Mouse (Mus musculus): ENCODE measurements around the gene H2-M10.6. TPM values are rescaled to one million over a fixed set of nuclear protein-coding genes. Genes with fewer than 3 reads are reported as not detected.

The H2-M10.6 gene
- total RNA-seq, 4 experiments from 2014 or later: not detected

DNA sequence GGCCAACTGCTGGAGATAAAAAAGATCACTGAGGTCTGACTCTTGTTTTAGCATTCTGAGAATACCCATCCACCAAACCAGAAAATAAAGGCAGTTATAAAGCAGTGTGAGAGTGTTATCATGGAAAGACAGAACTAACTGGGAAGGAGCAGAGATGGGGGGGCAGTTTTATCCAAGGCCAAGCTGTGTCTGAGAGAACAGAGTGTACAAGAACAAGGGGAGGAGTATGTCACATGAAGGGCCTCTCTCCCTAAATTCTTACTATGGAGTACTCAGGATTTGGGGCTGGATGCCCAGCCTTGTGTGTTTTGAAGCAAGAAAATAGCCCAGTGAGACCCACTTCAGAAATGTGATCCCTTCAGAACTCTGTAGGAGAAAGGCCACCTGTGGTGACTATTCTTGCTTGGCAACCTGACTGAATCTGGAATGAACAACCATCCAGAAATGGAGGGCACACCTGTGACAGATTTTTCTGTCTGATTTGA, 29.0 kb downstream of the H2-M10.6 start:
- peak; percentile 24 for DNase-seq (ENCODE audit: low spot score)

DNA sequence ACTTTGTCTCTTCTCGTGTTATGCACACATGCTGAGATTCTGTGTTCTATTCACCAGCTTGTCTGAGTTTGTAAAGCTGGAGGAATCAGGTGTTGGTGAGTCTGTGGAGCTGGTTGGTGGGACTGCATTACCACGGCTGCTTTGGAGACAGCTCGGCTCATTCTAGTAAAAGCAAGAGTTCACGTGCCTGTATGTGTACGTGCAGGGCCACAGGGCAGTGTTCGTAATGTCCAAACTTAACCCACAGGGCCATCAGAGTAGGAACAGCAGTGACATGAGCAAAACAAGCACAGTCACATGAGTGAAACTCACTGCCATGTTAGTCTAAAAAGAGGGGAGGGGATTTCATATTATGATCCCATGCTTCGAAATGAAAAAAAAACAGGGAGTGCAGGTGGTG, 31.7 kb downstream of the H2-M10.6 start:
- no peak for DNase-seq (ENCODE audit: low spot score)

DNA sequence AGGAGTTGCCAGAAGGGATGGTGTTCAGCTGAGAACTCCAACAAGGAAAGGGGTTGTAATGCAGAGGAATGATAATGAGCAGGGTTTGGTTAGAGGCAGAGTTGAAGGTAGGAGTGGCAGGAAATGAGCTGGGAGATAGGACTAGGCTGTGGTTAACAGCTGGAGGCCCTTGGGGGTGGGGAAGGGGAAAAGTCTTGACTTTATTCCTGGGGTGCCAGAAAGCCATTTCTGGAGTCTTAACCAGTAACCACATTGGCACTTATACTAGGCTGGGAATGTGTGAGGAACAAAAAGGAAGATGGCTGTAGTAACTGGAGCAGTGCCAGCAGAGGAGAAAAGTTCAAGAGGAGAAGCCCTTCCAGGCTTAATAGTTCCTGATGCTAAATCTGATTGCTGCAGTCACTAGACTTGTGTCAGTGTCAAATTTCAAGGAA, 32.3 kb downstream of the H2-M10.6 start:
- no peak for DNase-seq (ENCODE audit: low spot score)

DNA sequence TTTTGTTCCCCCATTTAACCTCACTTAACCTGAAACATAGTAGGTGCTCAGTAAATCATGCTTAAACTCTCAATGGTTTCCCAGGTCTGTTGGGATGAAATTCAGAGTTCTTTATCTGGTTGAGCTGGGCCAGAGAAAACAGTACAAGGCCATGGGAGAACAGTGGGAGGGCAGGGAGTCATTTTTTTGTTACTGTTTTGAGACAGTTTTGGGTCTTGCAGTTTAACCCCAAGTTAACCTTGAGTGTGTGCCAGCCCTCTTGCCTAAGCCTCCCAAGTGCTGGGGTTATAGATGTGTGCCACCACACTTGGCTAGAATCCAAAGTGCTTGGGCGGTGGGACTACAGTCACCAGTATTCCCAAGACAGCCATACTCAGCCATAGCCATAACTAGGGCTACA, 32.8 kb downstream of the H2-M10.6 start:
- no peak for DNase-seq (ENCODE audit: low spot score)

DNA sequence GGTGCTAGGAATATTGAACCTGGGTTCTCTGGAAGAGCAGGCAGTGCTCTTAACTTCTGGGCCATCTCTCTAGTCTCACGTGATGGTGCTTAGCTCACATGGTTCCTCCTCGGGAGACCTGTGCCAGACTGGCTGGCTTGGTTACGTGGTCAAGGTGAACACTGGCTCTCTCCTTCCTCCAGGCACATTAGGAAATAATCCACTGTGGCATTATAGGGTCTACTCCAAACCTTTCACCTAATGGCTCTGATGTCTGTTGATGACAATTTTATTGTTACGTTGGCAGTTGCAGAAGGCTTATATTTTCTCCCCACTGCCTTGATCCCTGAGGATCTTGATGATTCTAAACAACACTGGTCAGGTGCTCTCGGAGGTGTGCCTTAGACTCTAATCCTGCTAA, 36.9 kb downstream of the H2-M10.6 start:
- DNase-seq (ENCODE audit: low spot score): no peak

DNA sequence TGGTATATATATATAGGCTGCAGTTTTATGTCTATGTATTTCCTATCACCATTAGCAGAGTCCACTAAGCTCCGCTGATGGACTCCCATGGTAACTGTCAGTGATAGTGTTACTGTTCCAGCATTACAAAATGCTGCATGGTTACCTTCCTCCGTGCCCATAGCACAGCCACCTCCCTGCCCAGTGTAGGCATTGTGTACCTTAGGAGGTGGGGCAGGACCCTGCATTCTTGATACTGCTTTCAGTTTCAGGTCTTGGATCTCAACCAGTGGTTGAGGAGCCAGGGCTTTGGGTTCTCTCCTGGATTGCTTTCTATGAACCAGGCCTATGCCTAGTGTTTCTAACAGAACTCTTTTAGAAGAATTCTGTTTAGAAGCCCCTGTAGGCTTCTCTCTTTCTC, 38.0 kb downstream of the H2-M10.6 start:
- DNase-seq (ENCODE audit: low spot score): no peak

DNA sequence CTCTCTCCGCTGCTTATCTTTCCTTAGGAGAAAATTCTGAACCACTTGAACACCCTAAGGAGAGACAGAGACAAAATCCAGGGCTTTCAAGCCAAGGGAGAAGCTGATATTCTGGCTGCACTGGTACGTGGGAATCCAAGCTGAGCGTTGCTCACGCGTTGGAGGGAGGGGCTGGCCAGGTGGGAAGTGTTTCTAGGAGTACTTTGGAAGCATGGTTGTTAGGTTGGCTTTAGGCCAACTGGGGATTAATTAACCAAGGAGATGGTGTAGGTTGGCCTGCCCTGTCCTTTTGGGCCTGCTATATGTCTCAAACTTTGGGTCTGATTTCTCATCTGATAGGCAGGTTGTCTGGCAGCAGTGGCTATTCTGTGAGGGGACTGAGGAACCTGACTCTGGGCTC, 39.2 kb downstream of the H2-M10.6 start:
- DNase-seq (ENCODE audit: low spot score): no peak

DNA sequence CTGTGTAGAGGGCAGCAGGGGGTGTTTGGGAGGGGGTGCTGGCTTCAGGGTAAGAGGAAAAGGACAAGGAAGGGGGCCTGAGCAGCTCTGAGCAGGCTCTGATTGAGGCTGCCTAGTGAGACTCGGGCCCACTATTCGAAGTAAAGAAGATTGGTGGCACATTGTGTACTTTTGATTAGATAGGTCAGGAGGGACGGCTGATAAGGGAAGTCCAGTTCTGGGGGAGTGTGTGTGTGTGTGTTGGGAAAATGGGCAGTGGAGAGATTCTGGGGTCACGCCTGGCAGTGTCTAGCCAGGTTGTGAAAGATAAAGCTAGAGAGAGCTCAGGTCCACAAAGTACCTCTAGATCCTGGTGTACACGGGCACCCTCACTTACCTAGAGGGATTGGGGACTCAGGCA, 39.7 kb downstream of the H2-M10.6 start:
- DNase-seq (ENCODE audit: low spot score): no peak

DNA sequence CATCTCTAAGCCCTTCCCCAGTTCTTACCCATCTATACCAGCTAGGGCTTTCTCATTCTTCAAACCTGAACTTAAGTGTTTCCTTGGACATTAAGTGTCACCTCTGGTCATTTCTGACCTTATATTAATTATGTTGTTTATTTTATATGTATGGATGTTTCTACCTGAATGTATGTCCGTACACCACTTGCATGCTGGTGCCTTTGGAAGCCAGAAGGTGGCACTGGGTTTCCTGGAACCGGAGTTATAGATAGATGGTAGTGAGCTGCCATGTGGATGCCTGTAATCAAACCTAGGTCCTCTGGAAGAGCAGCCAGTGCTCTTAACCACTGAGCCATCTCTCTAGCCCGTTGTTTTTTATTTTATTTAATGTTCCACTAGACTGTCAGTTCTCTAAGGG, 43.5 kb downstream of the H2-M10.6 start:
- no peak for DNase-seq (ENCODE audit: low spot score)

DNA sequence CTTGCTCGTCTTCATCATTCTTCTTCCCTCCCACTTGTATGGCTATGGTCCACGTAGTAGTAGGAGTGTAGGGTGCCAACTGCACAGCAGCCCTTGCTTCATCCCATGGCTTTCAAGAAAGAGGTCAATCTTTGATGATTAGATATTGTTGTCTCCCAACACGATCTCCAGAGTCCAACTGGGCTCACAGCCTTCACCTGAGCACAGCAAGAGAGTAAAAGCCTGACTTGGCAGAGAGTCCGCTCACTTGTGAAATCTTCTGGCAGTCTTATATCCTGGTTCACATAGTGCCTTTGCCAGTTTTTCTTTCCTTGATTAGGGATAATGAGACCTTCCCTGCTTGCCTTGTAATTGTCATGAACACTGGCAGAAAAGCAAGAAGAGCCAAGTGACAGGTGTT, 44.3 kb downstream of the H2-M10.6 start:
- DNase-seq (ENCODE audit: low spot score): no peak

DNA sequence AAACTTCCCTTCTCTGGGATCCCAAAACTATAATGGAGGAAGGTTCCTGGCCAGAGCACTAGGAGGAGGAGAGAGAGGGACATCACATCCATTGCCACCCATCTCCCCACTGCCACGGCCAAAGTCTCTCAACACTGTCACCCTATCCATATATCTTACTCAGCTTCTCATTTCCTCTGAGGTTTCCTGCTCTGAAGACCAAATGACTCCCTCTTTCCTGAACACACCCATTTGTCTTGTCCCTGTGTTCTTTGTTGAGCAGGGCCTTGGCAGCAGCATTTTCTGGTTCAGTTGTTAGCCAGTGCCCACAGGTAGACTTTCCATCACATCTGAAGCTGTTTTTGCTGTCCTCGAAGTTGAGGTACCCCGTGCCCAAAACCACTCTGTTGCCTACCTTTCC, 46.2 kb downstream of the H2-M10.6 start:
- no peak for DNase-seq (ENCODE audit: low spot score)

DNA sequence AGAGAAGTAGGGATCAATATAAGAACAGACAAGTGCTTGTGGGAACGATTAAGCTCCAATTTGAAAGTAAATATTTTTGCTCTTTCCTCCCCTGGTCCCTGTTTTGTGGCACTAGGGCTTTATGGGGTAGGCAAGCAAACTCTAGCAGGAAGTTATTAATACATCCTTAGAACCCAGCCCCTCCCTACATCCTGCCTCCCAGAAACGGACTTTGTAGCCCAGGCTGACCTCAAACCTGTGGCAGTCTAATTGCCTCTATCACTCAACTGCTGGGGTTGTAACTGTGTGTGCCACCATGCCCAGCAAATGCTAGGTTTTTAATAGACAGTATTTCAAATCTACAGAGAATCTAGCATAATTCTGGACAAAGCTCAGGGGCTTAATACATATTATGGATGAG, 49.7 kb downstream of the H2-M10.6 start:
- no peak for DNase-seq (ENCODE audit: low spot score)

Other genes with a start within 250 kb of the H2-M10.6 start
- gene H2-M9, start 169.5 kb upstream of the H2-M10.6 start, total RNA-seq (2022): not detected
- gene H2-M1, start 140.0 kb upstream of the H2-M10.6 start, total RNA-seq (2022): not detected
- not detected for gene H2-M10.5, start 39.3 kb upstream of the H2-M10.6 start, total RNA-seq (2022)
- 10 to 100 TPM; 19.6 to 20.5 (median 19.9) TPM for gene Trim26, start 25.0 kb downstream of the H2-M10.6 start, total RNA-seq (2022)
- gene Trim15, start 55.0 kb downstream of the H2-M10.6 start, total RNA-seq (2022): not detected
- under 1 TPM in 2 of 4 experiments, not detected in 2; 0.16 to 0.83 TPM for gene Trim10, start 57.4 kb downstream of the H2-M10.6 start, total RNA-seq (2022)
- gene Trim40, start 78.0 kb downstream of the H2-M10.6 start, total RNA-seq (2022): under 1 TPM in 1 of 4 experiments, not detected in 3; 0.23 TPM
- not detected for gene Trim31, start 85.9 kb downstream of the H2-M10.6 start, total RNA-seq (2022)
- 1 to 10 TPM in 3 of 4 experiments, under 1 TPM in 1; 0.71 to 1.9 (median 1.4) TPM for gene Rnf39, start 130.7 kb downstream of the H2-M10.6 start, total RNA-seq (2022)
- gene Ppp1r11, start 139.6 kb downstream of the H2-M10.6 start, total RNA-seq (2022): 100 to 1,000 TPM in 2 of 4 experiments, 10 to 100 TPM in 2; 89.3 to 121 (median 108) TPM
- gene Znrd1, start 146.4 kb downstream of the H2-M10.6 start, total RNA-seq (2022): 10 to 100 TPM; 22.3 to 27.7 (median 26.2) TPM
- 10 to 100 TPM; 13.8 to 22.2 (median 15.3) TPM for gene Znrd1as, start 146.4 kb downstream of the H2-M10.6 start, total RNA-seq (2022)
- gene 2410137M14Rik, start 169.1 kb downstream of the H2-M10.6 start, total RNA-seq (2022): 1 to 10 TPM in 2 of 4 experiments, under 1 TPM in 2; 0.50 to 1.4 (median 0.90) TPM
- under 1 TPM in 1 of 4 experiments, not detected in 3; 0.25 TPM for gene H2-M5, start 177.4 kb downstream of the H2-M10.6 start, total RNA-seq (2022)
- 1 to 10 TPM in 3 of 4 experiments, under 1 TPM in 1; 0.87 to 2.4 (median 1.4) TPM for gene Zfp57, start 189.0 kb downstream of the H2-M10.6 start, total RNA-seq (2022)
- not detected for gene Mog, start 211.2 kb downstream of the H2-M10.6 start, total RNA-seq (2022)
- 1 to 10 TPM; 7.2 to 9.2 (median 7.4) TPM for gene Gabbr1, start 233.8 kb downstream of the H2-M10.6 start, total RNA-seq (2022)

Data from heart, adult 8-10 months (tissue).